Mouse (Mus musculus) MEL (cell line): ENCODE measurements around the gene Tmem132d. TPM values are rescaled to one million over a fixed set of nuclear protein-coding genes. Genes with fewer than 3 reads are reported as not detected.

Experiments
- DNase-seq: peaks from one replicate; pipeline ENCODE4 v3.0.0; 2011; ENCODE audit warnings: low read depth, low spot score
- H3K27ac ChIP-seq: 2 replicates; pipeline ENCODE4 v1.5.1; 2012; ENCODE audit warnings: low read depth, mild to moderate bottlenecking, control low read depth, low read length, moderate library complexity; ENCODE audit not compliant: control insufficient read depth
- H3K27me3 ChIP-seq, 2 experiments: fragments of 150-350 bp in 1 of 2; sonication (generic) in 1 of 2; 2 replicates each; pipeline ENCODE4 v1.6.1; 2012; ENCODE audit warnings: low read length in 2 of 2, mild to moderate bottlenecking in 2 of 2, improper control_type of control experiment in 1 of 2, moderate library complexity in 1 of 2; ENCODE audit not compliant: insufficient read depth in 2 of 2, control insufficient read depth in 1 of 2
- H3K36me3 ChIP-seq, 2 experiments: 2 replicates each; pipeline ENCODE4 v1.6.1; 2012 to 2014; ENCODE audit warnings: low read length in 2 of 2, improper control_type of control experiment in 1 of 2, inconsistent platforms in 1 of 2, mild to moderate bottlenecking in 1 of 2; ENCODE audit not compliant: insufficient read depth in 2 of 2, control insufficient read depth in 1 of 2
- H3K4me1 ChIP-seq, 2 experiments: fragments of 150-350 bp in 1 of 2; sonication (generic) in 1 of 2; 2 replicates each; pipeline ENCODE4 v1.6.1; 2012; ENCODE audit warnings: low read length in 2 of 2, improper control_type of control experiment in 1 of 2, mild to moderate bottlenecking in 1 of 2; ENCODE audit not compliant: insufficient read depth in 2 of 2, control insufficient read depth in 1 of 2
- H3K4me3 ChIP-seq, 2 experiments: fragments of 150-350 bp in 1 of 2; sonication (generic) in 1 of 2; 2 replicates each; pipeline ENCODE4 v1.5.1; 2012; ENCODE audit warnings: low read depth in 2 of 2, low read length in 2 of 2, mild to moderate bottlenecking in 2 of 2, moderate library complexity in 2 of 2, control low read depth in 1 of 2, improper control_type of control experiment in 1 of 2; ENCODE audit not compliant: control insufficient read depth in 1 of 2, insufficient read depth in 1 of 2
- H3K79me2 ChIP-seq: 2 replicates; pipeline ENCODE4 v1.6.1; 2012; ENCODE audit warnings: mild to moderate bottlenecking, low read length, moderate library complexity; ENCODE audit not compliant: control insufficient read depth, poor library complexity, insufficient read depth
- H3K9ac ChIP-seq: 2 replicates; pipeline ENCODE4 v1.6.1; 2012; ENCODE audit warnings: low read depth, mild to moderate bottlenecking, control low read depth, low read length, moderate library complexity; ENCODE audit not compliant: control insufficient read depth, poor library complexity, severe bottlenecking
- H3K9me3 ChIP-seq: fragments of 150-350 bp; sonication (generic); replicated peaks from 2 replicates; pipeline ENCODE4 v1.6.1; 2012; ENCODE audit warnings: mild to moderate bottlenecking, low read length, improper control_type of control experiment, moderate library complexity; ENCODE audit not compliant: insufficient read depth
- CHD1 ChIP-seq: IDR thresholded peaks from 2 replicates; pipeline ENCODE4 v1.6.1; 2012; ENCODE audit warnings: low read depth, mild to moderate bottlenecking, inconsistent platforms, low read length, improper control_type of control experiment
- CTCF ChIP-seq, 3 experiments: IDR thresholded peaks in 2 of 3; conservative IDR thresholded peaks in 1 of 3; 2 replicates each; pipeline ENCODE4 v1.5.1; 2011 to 2012; ENCODE audit warnings: low read length in 3 of 3, low read depth in 2 of 3, mild to moderate bottlenecking in 2 of 3, improper control_type of control experiment in 1 of 3, inconsistent platforms in 1 of 3, mixed read lengths in 1 of 3, moderate library complexity in 1 of 3; ENCODE audit not compliant: control insufficient read depth in 1 of 3, insufficient read depth in 1 of 3, poor library complexity in 1 of 3, severe bottlenecking in 1 of 3
- E2F4 ChIP-seq: IDR thresholded peaks from 2 replicates; pipeline ENCODE4 v1.6.1; 2011; ENCODE audit warnings: low read depth, low read length, improper control_type of control experiment, borderline replicate concordance
- ELF1 ChIP-seq: IDR thresholded peaks from 2 replicates; pipeline ENCODE4 v1.6.1; 2014; ENCODE audit warnings: low read depth, mild to moderate bottlenecking, inconsistent platforms, low read length, improper control_type of control experiment, moderate library complexity
- EP300 ChIP-seq, 2 experiments: IDR thresholded peaks; 2 replicates each; pipeline ENCODE4 v1.6.1; 2011; ENCODE audit warnings: improper control_type of control experiment in 2 of 2, low read length in 2 of 2, low read depth in 1 of 2, mild to moderate bottlenecking in 1 of 2
- GABPA ChIP-seq: IDR thresholded peaks from 2 replicates; pipeline ENCODE4 v1.6.1; 2012; ENCODE audit warnings: low read depth, mild to moderate bottlenecking, inconsistent platforms, low read length, improper control_type of control experiment, moderate library complexity
- GATA1 ChIP-seq: IDR thresholded peaks from 2 replicates; pipeline ENCODE4 v1.6.1; 2011; ENCODE audit warnings: low read depth, low read length, improper control_type of control experiment
- MAFK ChIP-seq: IDR thresholded peaks from 2 replicates; pipeline ENCODE4 v1.6.1; 2011; ENCODE audit warnings: low read depth, mild to moderate bottlenecking, low read length, improper control_type of control experiment, borderline replicate concordance
- MAX ChIP-seq: IDR thresholded peaks from 2 replicates; pipeline ENCODE4 v1.6.1; 2011; ENCODE audit warnings: low read length, improper control_type of control experiment
- MAZ ChIP-seq: IDR thresholded peaks from 2 replicates; pipeline ENCODE4 v1.6.1; 2012; ENCODE audit warnings: low read depth, mild to moderate bottlenecking, inconsistent platforms, low read length, improper control_type of control experiment
- MEF2A ChIP-seq: IDR thresholded peaks from 2 replicates; pipeline ENCODE4 v1.6.1; 2014; ENCODE audit warnings: low read depth, mild to moderate bottlenecking, inconsistent platforms, low read length, improper control_type of control experiment; ENCODE audit not compliant: poor library complexity, insufficient replicate concordance, severe bottlenecking; ENCODE audit errors: extremely low read depth
- MXI1 ChIP-seq: IDR thresholded peaks from 2 replicates; pipeline ENCODE4 v1.6.1; 2011; ENCODE audit warnings: mild to moderate bottlenecking, low read depth, low read length, improper control_type of control experiment
- MYB ChIP-seq: IDR thresholded peaks from 2 replicates; pipeline ENCODE4 v1.6.1; 2011; ENCODE audit warnings: mild to moderate bottlenecking, low read depth, low read length, improper control_type of control experiment
- NELFE ChIP-seq: IDR thresholded peaks from 2 replicates; pipeline ENCODE4 v1.6.1; 2011; ENCODE audit warnings: low read depth, low read length, improper control_type of control experiment
- POLR2A ChIP-seq, 2 experiments: IDR thresholded peaks; 2 replicates each; pipeline ENCODE4 v1.6.1; 2011 to 2012; ENCODE audit warnings: low read length in 2 of 2, mild to moderate bottlenecking in 2 of 2, control low read depth in 1 of 2, improper control_type of control experiment in 1 of 2, low read depth in 1 of 2, moderate library complexity in 1 of 2; ENCODE audit not compliant: control insufficient read depth in 1 of 2, insufficient read depth in 1 of 2, poor library complexity in 1 of 2
- POLR2AphosphoS5 ChIP-seq: IDR thresholded peaks from 2 replicates; pipeline ENCODE4 v1.6.1; 2012; ENCODE audit warnings: low read depth, borderline replicate concordance, mild to moderate bottlenecking, inconsistent platforms, low read length, moderate library complexity, mixed read lengths
- RAD21 ChIP-seq: IDR thresholded peaks from 2 replicates; pipeline ENCODE4 v1.6.1; 2011; ENCODE audit warnings: mild to moderate bottlenecking, low read depth, low read length, improper control_type of control experiment
- SIN3A ChIP-seq: IDR thresholded peaks from 2 replicates; pipeline ENCODE4 v1.6.1; 2012; ENCODE audit warnings: low read length, improper control_type of control experiment, inconsistent platforms
- TBP ChIP-seq: IDR thresholded peaks from 2 replicates; pipeline ENCODE4 v1.8.0; 2011; ENCODE audit warnings: low read depth, low read length, improper control_type of control experiment
- TCF12 ChIP-seq: IDR thresholded peaks from 2 replicates; pipeline ENCODE4 v1.6.1; 2014; ENCODE audit warnings: low read depth, mild to moderate bottlenecking, inconsistent platforms, low read length, improper control_type of control experiment, moderate library complexity
- UBTF ChIP-seq: IDR thresholded peaks from 2 replicates; pipeline ENCODE4 v1.6.1; 2012; ENCODE audit warnings: low read depth, mild to moderate bottlenecking, inconsistent platforms, low read length, improper control_type of control experiment, moderate library complexity, borderline replicate concordance; ENCODE audit not compliant: insufficient read depth
- USF2 ChIP-seq, 2 experiments: IDR thresholded peaks; 2 replicates each; pipeline ENCODE4 v1.6.1; 2011 to 2012; ENCODE audit warnings: improper control_type of control experiment in 2 of 2, low read length in 2 of 2, borderline replicate concordance in 1 of 2, inconsistent platforms in 1 of 2, low read depth in 1 of 2, mild to moderate bottlenecking in 1 of 2; ENCODE audit not compliant: insufficient read depth in 1 of 2
- ZKSCAN1 ChIP-seq: IDR thresholded peaks from 2 replicates; pipeline ENCODE4 v1.6.1; 2012; ENCODE audit warnings: low read depth, mild to moderate bottlenecking, inconsistent platforms, low read length, improper control_type of control experiment, moderate library complexity
- ZMIZ1 ChIP-seq: IDR thresholded peaks from 2 replicates; pipeline ENCODE4 v1.6.1; 2012; ENCODE audit warnings: low read depth, mild to moderate bottlenecking, inconsistent platforms, low read length, improper control_type of control experiment, moderate library complexity
- ZNF384 ChIP-seq: IDR thresholded peaks from 2 replicates; pipeline ENCODE4 v1.6.1; 2012; ENCODE audit warnings: low read depth, mild to moderate bottlenecking, inconsistent platforms, low read length, improper control_type of control experiment
- polyA plus RNA-seq, 2 experiments: library from polyadenylated mRNA; stranded (reverse) in 1 of 2; unstranded in 1 of 2; fragments of >175 nt in 1 of 2; fragments of >200 nt in 1 of 2; gene quantifications; 2 replicates each; pipeline versions ENCODE4 v1.2.1 to v1.2.4; 2012; ENCODE audit warnings: low replicate concordance in 2 of 2, low read depth in 1 of 2; ENCODE audit not compliant: insufficient read length in 2 of 2, insufficient read depth in 1 of 2, missing spikeins in 1 of 2
- total RNA-seq: library from RNA; depleted of rRNA; stranded (reverse); fragments of 300-350 nt; gene quantifications from 2 replicates; pipeline ENCODE4 v1.2.3, GENCODE M21; 2012

Gene Tmem132d
- total and polyA plus RNA-seq, 3 experiments: not detected

DNA sequence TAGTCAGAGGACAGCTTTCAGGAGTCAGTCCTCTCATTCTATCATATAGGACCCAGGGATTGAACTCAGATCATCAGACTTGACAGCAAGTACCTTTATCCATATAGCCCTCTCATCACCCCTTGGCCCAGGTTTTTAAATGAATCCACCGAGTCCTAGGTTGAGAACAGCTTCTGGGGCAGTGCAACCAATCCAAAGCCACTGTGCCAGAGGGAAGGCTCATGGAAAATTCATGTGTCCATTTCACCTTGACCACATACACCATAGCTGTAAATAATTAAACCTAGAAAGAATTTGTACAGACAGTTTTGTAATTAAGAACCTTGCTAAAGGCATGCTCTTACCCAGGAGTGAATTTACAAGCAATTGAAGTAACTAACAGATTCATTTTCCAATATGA is 580.6 kb downstream of the Tmem132d start:
- Histone ChIP-seq H3K79me2 (no peaks in the 10 kb centered on the region), H3K4me1 (no peaks in the 10 kb centered on the region), H3K9me3 (no peaks in the 10 kb centered on the region), H3K36me3 (no peaks in the 10 kb centered on the region), H3K27me3 (no peaks in the 10 kb centered on the region), H3K27ac (no peak overlapping the region), H3K9ac (no peak overlapping the region), H3K4me3 (no peak overlapping the region)
- TF ChIP-seq CTCF (IDR thresholded peaks at IDR 0.05 in 2 of 3, conservative IDR thresholded peaks at IDR 0.05 in 1 of 3; ENCODE audit: control insufficient read depth in 1 of 3, insufficient read depth in 1 of 3, low read depth in 2 of 3, low read length in 3 of 3, poor library complexity in 1 of 3, severe bottlenecking in 1 of 3) (no peak), ZMIZ1 (no peak), CHD1 (no peak), NELFE (no peak), MAFK (no peak), TCF12 (no peak), GATA1 (no peak), ZKSCAN1 (no peak), MYB (no peak), POLR2A (IDR thresholded peaks at IDR 0.05; ENCODE audit: control insufficient read depth in 1 of 2, insufficient read depth in 1 of 2, low read depth in 1 of 2, low read length in 2 of 2, poor library complexity in 1 of 2) (no peak), MXI1 (no peak), TBP (no peak), ZNF384 (no peak), RAD21 (no peak), EP300 (IDR thresholded peaks at IDR 0.05; ENCODE audit: low read depth in 1 of 2, low read length in 2 of 2) (no peak), MEF2A (no peak), USF2 (IDR thresholded peaks at IDR 0.05; ENCODE audit: borderline replicate concordance in 1 of 2, insufficient read depth in 1 of 2, low read depth in 1 of 2, low read length in 2 of 2) (no peak), SIN3A (no peak), GABPA (no peak), ELF1 (no peak)
- no peak for DNase-seq

GRCm38 (mm10) chr5:127831791-127832190 is 601.1 kb downstream of the Tmem132d start:
- H3K27ac ChIP-seq: no peak overlapping the region
- no peaks in the 10 kb centered on the region for H3K4me1 ChIP-seq
- no peak for TF ChIP-seq POLR2AphosphoS5
- TF ChIP-seq MAZ: no peak
- TF ChIP-seq E2F4: no peak
- no peak for TF ChIP-seq RAD21
- no peak for TF ChIP-seq MAX
- no peak for TF ChIP-seq UBTF
- no peak for TF ChIP-seq USF2 (IDR thresholded peaks at IDR 0.05; ENCODE audit: borderline replicate concordance in 1 of 2, insufficient read depth in 1 of 2, low read depth in 1 of 2, low read length in 2 of 2)
- H3K9me3 ChIP-seq: no peaks in the 10 kb centered on the region
- no peaks in the 10 kb centered on the region for H3K79me2 ChIP-seq
- H3K36me3 ChIP-seq: no peaks in the 10 kb centered on the region
- no peak for DNase-seq
- no peak overlapping the region for H3K9ac ChIP-seq
- no peaks in the 10 kb centered on the region for H3K27me3 ChIP-seq
- H3K4me3 ChIP-seq: no peak overlapping the region
